Mouse (Mus musculus) CH12.LX (cell line): ENCODE data around the gene Ccr10. TPM values are rescaled to one million over a fixed set of nuclear protein-coding genes. Genes with fewer than 3 reads are reported as not detected.

ENCODE experiments used
- DNase-seq: peaks from one replicate; pipeline ENCODE4 v3.0.0-alpha.2; 2013; ENCODE audit errors: extremely low read depth
- H3K27ac ChIP-seq: 2 replicates; pipeline ENCODE4 v1.5.1; 2012; ENCODE audit warnings: low read depth, mild to moderate bottlenecking, control low read depth, moderate library complexity; ENCODE audit not compliant: insufficient read depth
- H3K27me3 ChIP-seq: replicated peaks from 2 replicates; pipeline ENCODE3; 2012; ENCODE audit warnings: inconsistent platforms
- H3K36me3 ChIP-seq, 2 experiments: replicated peaks in 1 of 2; 2 replicates each; pipeline versions ENCODE3 to v1.6.1; 2012; ENCODE audit warnings: inconsistent platforms in 1 of 2, low read length in 1 of 2, mild to moderate bottlenecking in 1 of 2, mixed read lengths in 1 of 2, moderate library complexity in 1 of 2; ENCODE audit not compliant: control insufficient read depth in 1 of 2, insufficient read depth in 1 of 2
- H3K4me1 ChIP-seq, 2 experiments: 2 replicates each; pipeline ENCODE4 v1.6.1; 2012; ENCODE audit warnings: inconsistent platforms in 1 of 2, moderate library complexity in 1 of 2; ENCODE audit not compliant: insufficient read depth in 2 of 2, control insufficient read depth in 1 of 2
- H3K4me2 ChIP-seq: 2 replicates; pipeline ENCODE4 v1.6.1; 2012; ENCODE audit warnings: low read depth, mild to moderate bottlenecking, control low read depth; ENCODE audit not compliant: poor library complexity, insufficient read depth, severe bottlenecking
- H3K4me3 ChIP-seq, 3 experiments: fragments of 150-350 bp in 1 of 3; sonication (generic) in 1 of 3; replicated peaks in 1 of 3; 2 replicates each; pipeline versions ENCODE3 to v1.5.1; 2011 to 2012; ENCODE audit warnings: low read depth in 2 of 3, low read length in 2 of 3, mild to moderate bottlenecking in 2 of 3, moderate library complexity in 2 of 3, control low read depth in 1 of 3, improper control_type of control experiment in 1 of 3, inconsistent platforms in 1 of 3, mixed read lengths in 1 of 3; ENCODE audit not compliant: poor library complexity in 1 of 3
- H3K79me2 ChIP-seq: replicated peaks from 2 replicates; pipeline ENCODE4 v1.6.1; 2012; ENCODE audit warnings: mild to moderate bottlenecking, moderate library complexity; ENCODE audit not compliant: control insufficient read depth, poor library complexity, insufficient read depth, severe bottlenecking; ENCODE audit errors: extremely low read depth
- H3K9ac ChIP-seq: 2 replicates; pipeline ENCODE4 v1.6.1; 2012; ENCODE audit warnings: low read depth, mild to moderate bottlenecking, control low read depth, moderate library complexity; ENCODE audit not compliant: insufficient read depth
- H3K9me3 ChIP-seq: replicated peaks from 2 replicates; pipeline ENCODE3; 2012; ENCODE audit warnings: low read length, inconsistent platforms, mixed read lengths
- CHD2 ChIP-seq: IDR thresholded peaks from 2 replicates; pipeline ENCODE4 v1.6.1; 2011; ENCODE audit warnings: low read length, improper control_type of control experiment
- CTCF ChIP-seq, 2 experiments: IDR thresholded peaks in 1 of 2; conservative IDR thresholded peaks in 1 of 2; 2 replicates each; pipeline ENCODE4 v1.5.1; 2011 to 2012; ENCODE audit warnings: low read depth in 2 of 2, low read length in 2 of 2, improper control_type of control experiment in 1 of 2, inconsistent platforms in 1 of 2, mild to moderate bottlenecking in 1 of 2, moderate library complexity in 1 of 2
- E2F4 ChIP-seq: IDR thresholded peaks from 2 replicates; pipeline ENCODE4 v1.6.1; 2011; ENCODE audit warnings: low read depth, low read length, improper control_type of control experiment; ENCODE audit not compliant: insufficient replicate concordance
- ELF1 ChIP-seq: IDR thresholded peaks from 2 replicates; pipeline ENCODE4 v1.6.1; 2014; ENCODE audit warnings: low read depth, mild to moderate bottlenecking, inconsistent platforms, low read length, improper control_type of control experiment
- ETS1 ChIP-seq: conservative IDR thresholded peaks from 2 replicates; pipeline ENCODE4 v1.6.1; 2012; ENCODE audit warnings: low read depth, mild to moderate bottlenecking, inconsistent platforms, low read length, improper control_type of control experiment, moderate library complexity
- IRF4 ChIP-seq: IDR thresholded peaks from 2 replicates; pipeline ENCODE4 v1.6.1; 2014; ENCODE audit warnings: low read depth, mild to moderate bottlenecking, inconsistent platforms, low read length, improper control_type of control experiment
- KAT2A ChIP-seq: IDR thresholded peaks from 2 replicates; pipeline ENCODE4 v1.6.1; 2012; ENCODE audit warnings: low read length, improper control_type of control experiment, inconsistent platforms; ENCODE audit not compliant: insufficient replicate concordance
- MAX ChIP-seq: IDR thresholded peaks from 2 replicates; pipeline ENCODE4 v1.6.1; 2011; ENCODE audit warnings: low read length, improper control_type of control experiment
- MAZ ChIP-seq: IDR thresholded peaks from 2 replicates; pipeline ENCODE4 v1.6.1; 2012; ENCODE audit warnings: low read depth, mild to moderate bottlenecking, inconsistent platforms, low read length, improper control_type of control experiment, moderate library complexity
- NELFE ChIP-seq: IDR thresholded peaks from 2 replicates; pipeline ENCODE4 v1.6.1; 2011; ENCODE audit warnings: low read depth, low read length, improper control_type of control experiment
- POLR2AphosphoS2 ChIP-seq: IDR thresholded peaks from 2 replicates; pipeline ENCODE4 v1.6.1; 2011; ENCODE audit warnings: low read depth, low read length, improper control_type of control experiment
- RAD21 ChIP-seq: IDR thresholded peaks from 2 replicates; pipeline ENCODE4 v1.6.1; 2011; ENCODE audit warnings: low read depth, mild to moderate bottlenecking, low read length, improper control_type of control experiment, moderate library complexity
- RCOR1 ChIP-seq: conservative IDR thresholded peaks from 2 replicates; pipeline ENCODE4 v1.6.1; 2012; ENCODE audit warnings: low read depth, mild to moderate bottlenecking, inconsistent platforms, low read length, improper control_type of control experiment
- SMC3 ChIP-seq: IDR thresholded peaks from 2 replicates; pipeline ENCODE4 v1.6.1; 2011; ENCODE audit warnings: low read depth, low read length, improper control_type of control experiment
- TBP ChIP-seq: conservative IDR thresholded peaks from 2 replicates; pipeline ENCODE4 v1.6.1; 2011; ENCODE audit warnings: low read depth, low read length, improper control_type of control experiment
- USF2 ChIP-seq: conservative IDR thresholded peaks from 2 replicates; pipeline ENCODE4 v1.6.1; 2011; ENCODE audit warnings: low read depth, low read length, improper control_type of control experiment
- ZC3H11A ChIP-seq: IDR thresholded peaks from 2 replicates; pipeline ENCODE4 v1.6.1; 2012; ENCODE audit warnings: low read depth, mild to moderate bottlenecking, inconsistent platforms, low read length, improper control_type of control experiment
- ZKSCAN1 ChIP-seq: IDR thresholded peaks from 2 replicates; pipeline ENCODE4 v1.6.1; 2012; ENCODE audit warnings: low read depth, inconsistent platforms, low read length, improper control_type of control experiment, borderline replicate concordance
- ZMIZ1 ChIP-seq: IDR thresholded peaks from 2 replicates; pipeline ENCODE4 v1.6.1; 2012; ENCODE audit warnings: low read depth, mild to moderate bottlenecking, inconsistent platforms, low read length, improper control_type of control experiment
- dilution Hi-C: fragments of 300-500 bp; cut with MboI; formaldehyde crosslinking; loops from 2 replicates; pipeline ENCODE4 v1.14.3; 2020; ENCODE audit warnings: low sequenced_read_pairs; ENCODE audit not compliant: extremely low pct_unique_long_range_greater_than_20kb, extremely low pct_ligation_motif_present
- in situ Hi-C: fragments of 300-500 bp; cut with MboI; formaldehyde crosslinking; loops from 3 replicates; pipeline ENCODE4 v1.14.3; 2019; ENCODE audit warnings: low sequenced_read_pairs, low pct_ligation_motif_present, low pct_unique_long_range_greater_than_20kb, mixed read lengths
- polyA plus RNA-seq: library from polyadenylated mRNA; unstranded; fragments of >175 nt; gene quantifications from 2 replicates; pipeline ENCODE4 v1.2.1, GENCODE M21; 2012; ENCODE audit warnings: low read depth; ENCODE audit not compliant: insufficient read length
- total RNA-seq, 2 experiments: library from RNA; depleted of rRNA; stranded (reverse); fragments of 300-350 nt in 1 of 2; fragments of >200 nt in 1 of 2; gene quantifications; 2 replicates each; pipeline ENCODE4 v1.2.3; 2012 to 2014

Gene Ccr10
- total and polyA plus RNA-seq, 3 experiments: 12.3 to 29.6 (median 17.2) TPM

- Histone ChIP-seq H3K4me2 (no peak overlapping the region), H3K4me1 (peaks cover 13 to 29% of the 10 kb centered on the region in 2 experiments), H3K27me3 (no peaks in the 10 kb centered on the region), H3K9ac (no peak overlapping the region), H3K9me3 (peaks cover 13% of the 10 kb centered on the region), H3K27ac (no peak overlapping the region), H3K4me3 (no peak overlapping the region), H3K36me3 (peaks cover under 1 to 11% of the 10 kb centered on the region in 2 experiments), H3K79me2 (no peaks in the 10 kb centered on the region)
- TF ChIP-seq RAD21 (peak; percentile 42), SMC3 (peak; percentile 55), CTCF (conservative IDR thresholded peaks at IDR 0.05 in 1 of 2, IDR thresholded peaks at IDR 0.05 in 1 of 2; ENCODE audit: low read depth in 2 of 2, low read length in 2 of 2) (peak; percentile 27 to 64; a peak in 3 of 4 replicates), TBP (no peak)
- in situ Hi-C loops: no loop called here
- dilution Hi-C loops: no loop called here
- DNase-seq: peak; percentile 67
Measured at GRCm38 (mm10) chr11:101131701-101132100, 43.5 kb downstream of the Ccr10 start.

- peaks cover 6 to 16% of the 10 kb centered on the region in 2 experiments for H3K36me3 ChIP-seq
- no peak overlapping the region for H3K27ac ChIP-seq
- no peak overlapping the region for H3K4me2 ChIP-seq
- TF ChIP-seq ZC3H11A: no peak
- no peak for TF ChIP-seq IRF4
- no peak for TF ChIP-seq TBP
- no peak for TF ChIP-seq ETS1
- no peak for TF ChIP-seq POLR2AphosphoS2
- no peak for TF ChIP-seq ZKSCAN1
- TF ChIP-seq RCOR1: no peak
- TF ChIP-seq MAX: no peak
- no peak for TF ChIP-seq MAZ
- no peak for TF ChIP-seq NELFE
- TF ChIP-seq E2F4: no peak
- TF ChIP-seq KAT2A: no peak
- TF ChIP-seq USF2: no peak
- TF ChIP-seq ZMIZ1: no peak
- TF ChIP-seq CHD2: no peak
- TF ChIP-seq ELF1: no peak
- H3K9ac ChIP-seq: no peak overlapping the region
- no peaks in the 10 kb centered on the region for H3K27me3 ChIP-seq
- H3K9me3 ChIP-seq: peaks cover 18% of the 10 kb centered on the region
- H3K79me2 ChIP-seq: no peaks in the 10 kb centered on the region
- peaks cover 13 to 29% of the 10 kb centered on the region in 2 experiments for H3K4me1 ChIP-seq
- H3K4me3 ChIP-seq: no peak overlapping the region
- in situ Hi-C loops (no loop called here), dilution Hi-C loops (no loop called here)
- no peak for DNase-seq
Measured at GRCm38 (mm10) chr11:101131187-101131586, 44.1 kb downstream of the Ccr10 start.
